Mouse (Mus musculus) gonadal fat pad, adult 2 months (tissue): ENCODE results near the gene Trim47. TPM values are rescaled to one million over a fixed set of nuclear protein-coding genes. Genes with fewer than 3 reads are reported as not detected.

ENCODE experiments used
- DNase-seq: peaks from one replicate; pipeline ENCODE4 v3.0.0-alpha.2; 2012; ENCODE audit warnings: low read depth
- polyA plus RNA-seq: library from polyadenylated mRNA; depleted of rRNA; stranded (reverse); fragments of >200 nt; gene quantifications from 2 replicates; pipeline ENCODE4 v1.2.3, GENCODE M21; 2012

The Trim47 gene
- polyA plus RNA-seq, 1 experiment, result 35.0 TPM

GRCm38 (mm10) chr11:116088188-116088587 is 38.8 kb downstream of the Trim47 start:
- DNase-seq, result no peak

- no peak for DNase-seq
Observed at GRCm38 (mm10) chr11:116087194-116088130, 39.5 kb downstream of the Trim47 start.

- DNase-seq, result peak; percentile 96
Observed at GRCm38 (mm10) chr11:116086258-116087193, 40.5 kb downstream of the Trim47 start, which contains the start of gene Wbp2. Gene Wbp2 (minus strand): TSS chr11:116086995.

DNA sequence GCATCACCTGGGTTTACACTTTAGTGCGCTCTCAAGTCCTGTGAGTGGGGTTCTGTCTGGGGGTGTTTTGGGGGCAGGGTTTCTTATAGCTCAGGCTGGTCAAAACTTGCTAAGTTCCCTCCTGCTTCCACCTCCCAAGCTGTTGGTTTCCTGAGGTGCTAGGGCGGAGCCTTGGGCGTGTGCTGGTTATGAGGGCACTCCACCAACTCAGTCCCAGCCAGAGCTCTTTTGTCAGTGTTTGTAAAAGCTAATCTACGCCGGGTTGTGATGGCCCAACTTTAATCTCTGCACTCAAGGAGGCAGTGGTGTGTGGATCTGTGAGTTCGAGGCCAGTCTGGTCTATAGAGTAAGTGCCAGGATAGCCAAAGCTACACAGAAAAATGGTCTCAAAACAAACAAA is 42.8 kb downstream of the Trim47 start:
- DNase-seq, result no peak

- no peak for DNase-seq
Observed at GRCm38 (mm10) chr11:116083096-116083672, 43.8 kb downstream of the Trim47 start.

DNA sequence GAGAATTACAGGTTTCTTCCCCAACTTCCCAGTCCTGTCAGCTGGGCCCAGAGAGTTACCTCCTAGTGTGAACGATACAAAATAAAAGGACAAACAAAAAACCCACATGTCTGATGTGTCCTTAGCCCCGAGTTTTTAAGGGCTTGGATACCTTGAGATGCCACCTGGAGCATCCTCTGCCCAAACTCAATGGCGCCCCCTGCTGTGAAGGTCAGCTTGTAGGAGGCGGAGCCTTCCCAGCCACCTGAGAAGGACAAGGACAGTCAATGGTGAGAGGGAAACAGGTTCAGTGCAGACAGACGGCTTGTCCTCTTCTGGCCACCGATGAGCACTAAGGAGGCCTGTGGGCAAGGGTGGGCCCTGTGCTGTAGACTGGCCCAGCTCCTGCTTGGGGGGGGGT is 45.9 kb downstream of the Trim47 start:
- no peak for DNase-seq

GRCm38 (mm10) chr11:116079511-116079910 is 47.5 kb downstream of the Trim47 start:
- no peak for DNase-seq

- DNase-seq, result no peak
Observed at GRCm38 (mm10) chr11:116078676-116079320, 48.2 kb downstream of the Trim47 start.

DNA sequence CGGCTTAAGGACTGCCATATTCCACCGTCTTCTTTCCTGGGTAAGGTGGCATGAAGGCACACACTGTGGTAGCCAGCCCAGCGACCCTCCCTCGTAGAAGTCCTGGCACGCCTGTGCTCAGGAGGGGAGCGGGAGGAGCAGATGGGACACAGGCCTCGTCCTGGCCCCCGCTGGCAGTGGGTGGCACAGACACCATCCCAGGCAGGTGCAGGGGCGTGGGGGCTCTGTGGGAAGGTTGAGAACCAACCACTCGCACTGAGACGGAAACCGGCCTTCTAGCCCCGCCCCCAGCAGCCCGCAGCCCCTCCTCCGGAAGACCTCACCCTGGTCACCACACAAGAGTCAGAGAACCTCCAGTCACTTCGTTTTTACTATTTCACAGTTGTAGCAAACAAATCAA is 48.8 kb downstream of the Trim47 start:
- DNase-seq, result no peak

- no peak for DNase-seq
Observed at GRCm38 (mm10) chr11:116077446-116078204, 49.4 kb downstream of the Trim47 start, which contains the start of gene Unc13d. Gene Unc13d (minus strand): TSS chr11:116077961.

- DNase-seq, result no peak
Observed at GRCm38 (mm10) chr11:116076836-116077235, 50.2 kb downstream of the Trim47 start.

DNA sequence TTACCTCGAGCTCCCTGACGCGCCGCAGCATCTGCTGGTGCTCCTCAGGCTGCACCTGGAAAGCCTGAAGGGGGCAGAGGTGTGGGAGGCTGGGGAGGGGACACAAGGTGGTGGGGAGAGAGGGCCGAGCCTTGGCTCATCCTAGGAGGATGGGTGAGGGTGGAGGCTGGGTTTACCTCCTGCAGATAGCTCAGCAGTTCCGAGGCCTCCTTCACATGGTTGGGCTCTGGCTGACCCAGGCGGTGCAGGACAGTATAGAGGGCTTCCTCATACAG is 50.8 kb downstream of the Trim47 start:
- DNase-seq, result no peak

DNA sequence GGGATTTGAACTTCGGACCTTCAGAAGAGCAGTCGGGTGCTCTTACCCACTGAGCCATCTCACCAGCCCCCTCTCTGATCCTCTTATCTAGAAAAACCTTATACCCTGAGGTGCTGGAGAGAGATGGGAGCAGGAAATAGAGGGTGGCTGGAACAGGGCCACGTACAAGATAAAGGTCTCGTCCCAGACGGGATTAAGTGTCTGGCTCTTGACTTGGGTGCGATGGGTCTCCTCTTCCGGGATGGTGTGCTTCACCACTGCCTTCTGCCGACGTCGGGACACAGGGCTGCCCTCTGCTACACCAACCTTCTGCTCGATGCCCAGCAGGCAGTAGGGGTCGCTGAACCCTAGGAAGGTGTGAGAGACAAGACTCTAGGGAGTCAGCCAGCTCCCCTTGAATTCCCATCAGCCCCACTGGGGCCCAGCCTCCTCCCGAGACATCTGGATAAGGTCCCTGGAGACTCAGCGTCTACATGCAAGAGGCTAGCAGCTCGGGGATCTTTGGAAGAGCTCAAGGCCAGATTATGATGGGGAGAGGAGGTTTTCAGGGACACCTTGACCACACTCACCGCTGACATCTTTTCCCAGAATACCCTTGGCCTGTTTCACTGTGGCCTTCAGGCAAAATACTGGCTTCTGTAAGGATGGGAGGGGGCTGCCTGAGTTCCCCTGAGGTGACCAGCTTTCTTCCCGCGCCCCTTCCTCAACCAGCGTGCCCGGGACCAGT is 51.3 kb downstream of the Trim47 start:
- DNase-seq, result no peak

GRCm38 (mm10) chr11:116074436-116074991 is 52.5 kb downstream of the Trim47 start:
- DNase-seq, result no peak

- no peak for DNase-seq
Observed at GRCm38 (mm10) chr11:116072608-116073007, 54.4 kb downstream of the Trim47 start.

GRCm38 (mm10) chr11:116071510-116071909 is 55.5 kb downstream of the Trim47 start:
- no peak for DNase-seq

- DNase-seq, result no peak
Observed at GRCm38 (mm10) chr11:116065345-116065744, 61.7 kb downstream of the Trim47 start.

DNA sequence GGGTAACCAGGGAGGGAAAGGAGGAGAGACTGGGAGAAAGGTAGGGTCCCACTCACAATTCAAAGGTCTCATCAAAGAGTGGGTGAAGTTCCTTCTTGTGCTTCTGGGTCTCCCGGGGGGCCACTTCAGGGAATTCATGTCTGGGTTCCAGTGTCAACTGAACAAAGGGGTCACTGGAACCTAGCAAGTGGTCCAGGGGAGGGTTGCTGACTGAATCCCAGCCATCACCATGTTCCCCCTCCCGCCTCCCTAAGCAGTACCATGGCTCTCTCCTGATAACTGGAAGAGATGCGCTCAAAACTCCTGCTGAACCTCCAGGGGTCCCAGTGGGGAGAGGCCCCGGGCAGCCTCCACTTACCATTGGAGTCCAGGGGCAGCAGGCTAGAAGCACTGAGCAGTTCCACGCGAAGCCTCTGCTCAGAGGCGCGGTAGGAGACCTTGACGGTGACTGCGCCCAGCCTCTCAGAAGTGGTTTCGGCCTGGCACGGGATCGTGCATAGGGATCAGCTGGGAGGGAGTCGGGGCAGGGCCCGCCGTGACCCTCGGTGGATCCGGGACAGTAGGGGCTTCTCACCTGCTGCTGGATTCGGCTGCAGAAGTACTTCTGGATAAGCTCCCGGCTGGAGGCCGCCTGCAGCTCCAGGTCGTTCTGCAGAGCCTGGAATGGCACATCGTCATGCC is 62.7 kb downstream of the Trim47 start:
- no peak for DNase-seq

DNA sequence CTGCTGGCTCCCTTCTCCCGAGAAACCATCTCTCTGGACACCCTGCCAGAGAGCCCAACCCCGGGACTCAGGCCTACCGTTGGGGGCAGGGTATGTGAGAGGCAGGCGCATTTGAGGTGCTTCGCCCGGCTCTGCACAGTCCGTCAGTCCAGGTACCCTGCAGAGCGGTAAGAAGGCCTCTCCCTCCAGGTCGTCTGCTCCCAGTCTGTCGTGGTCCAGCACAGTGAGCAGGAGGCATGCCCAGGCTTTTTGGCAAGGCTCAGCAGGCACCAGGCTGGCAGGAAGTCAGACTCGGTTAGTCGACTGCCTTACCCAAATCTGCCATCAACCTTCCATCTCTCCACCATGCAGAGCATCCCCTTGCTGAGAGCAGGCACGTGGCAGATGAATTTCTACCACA is 63.4 kb downstream of the Trim47 start:
- DNase-seq, result no peak
